ENCODE assay signal across 11 mouse cellular contexts in the genomic region with DNA sequence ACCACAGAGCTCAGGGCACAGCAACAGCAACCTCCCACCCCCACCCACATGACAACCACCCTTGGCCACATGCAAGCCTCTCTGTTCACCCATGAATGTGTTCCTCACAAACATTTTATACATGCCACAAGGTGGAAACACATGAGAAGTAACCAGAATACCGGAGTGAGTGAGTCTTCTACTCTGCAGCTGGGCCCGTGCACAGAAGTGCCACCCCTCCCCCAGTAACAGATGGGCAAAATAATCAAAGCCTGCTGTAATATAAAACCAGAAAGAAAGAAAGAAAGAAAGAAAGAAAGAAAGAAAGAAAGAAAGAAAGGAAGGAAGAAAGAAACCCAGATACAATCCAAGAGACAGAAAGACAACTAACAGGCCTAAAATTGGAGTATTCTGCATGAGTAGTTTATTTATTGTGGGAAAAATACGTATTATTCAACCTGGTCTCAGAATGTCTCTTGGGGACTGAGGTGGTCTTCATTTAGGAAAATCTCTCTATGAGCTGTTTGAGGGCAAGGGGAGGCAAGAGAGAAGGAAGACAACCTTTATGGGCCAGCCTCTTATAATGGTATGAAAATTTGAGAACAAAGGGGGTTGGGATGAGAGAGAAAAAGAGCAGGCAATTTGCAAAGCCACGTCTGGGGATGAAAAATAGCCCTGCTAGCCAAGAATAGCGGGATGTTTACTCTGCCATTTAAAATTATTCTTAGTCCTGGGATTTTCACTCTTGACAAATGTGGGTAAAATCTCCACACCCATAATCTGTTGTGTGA.
A peak's percentile ranks its signal among the peaks of the same experiment; 100 is the strongest.
DNase-seq lines count a peak whose midpoint lies in the region; ATAC-seq and TF ChIP-seq lines count a peak whose summit lies in the region.
"Had no signal": no experiment of that assay in that cellular context is flagged by ENCODE, and none has a peak within 500 bp of the region (broad histone marks: within the 10 kb centered on the region; RNA-seq: fewer than 3 reads in every experiment).

No protein-coding gene starts in this region.

- TF ChIP-seq POLR2A in thymus, adult 2 months (IDR thresholded peaks at IDR 0.05; ENCODE audit: control insufficient read depth, extremely low read depth, insufficient read depth, low read length, poor library complexity) = no peak
- no peak for TF ChIP-seq POLR2A in cerebellum, adult 2 months (IDR thresholded peaks at IDR 0.05; ENCODE audit: borderline replicate concordance, insufficient read depth, low read length)

- no peak for TF ChIP-seq CTCF in thymus, adult 2 months (IDR thresholded peaks at IDR 0.05; ENCODE audit: borderline replicate concordance, control insufficient read depth, extremely low read depth, insufficient read depth, low read length, poor library complexity)
- no peak for TF ChIP-seq CTCF in cerebellum, adult 2 months (IDR thresholded peaks at IDR 0.05; ENCODE audit: borderline replicate concordance, insufficient read depth, low read depth, low read length)

- peak overlapping the region; percentile 93 for H3K27ac ChIP-seq in forebrain, embryonic 14.5 days (ENCODE audit: low read depth, low read length)
- H3K27ac ChIP-seq in limb, embryonic 13.5 days = peak overlapping the region; percentile 63
- peak overlapping the region; percentile 57 for H3K27ac ChIP-seq in thymus, adult 2 months (ENCODE audit: control insufficient read depth, insufficient read depth, low read length)
- no peak overlapping the region for H3K27ac ChIP-seq in cerebellum, adult 2 months (ENCODE audit: insufficient read depth, low read length)
- H3K27ac ChIP-seq in heart, embryonic 11.5 days (ENCODE audit: low read depth, low read length) = no peak overlapping the region
- H3K27ac ChIP-seq: heart, embryonic 15.5 days; macrophage had no signal

- DNase-seq in embryo, embryonic 10.5 days (ENCODE audit: low spot score) = peak; percentile 62
- DNase-seq in forebrain, embryonic 14.5 days (ENCODE audit: low spot score) = peak; percentile 77
- DNase-seq in thymus, adult 2 months = peak; percentile 48
- DNase-seq in cerebellum, adult 2 months = no peak
- DNase-seq in urinary bladder, postnatal 10 days (ENCODE audit: low spot score) = no peak
- DNase-seq: cerebellum, adult 9-11 months had no signal

- H3K4me1 ChIP-seq in forebrain, embryonic 14.5 days (ENCODE audit: control insufficient read depth, insufficient read depth, low read length) = peaks cover 50% of the 10 kb centered on the region
- H3K4me1 ChIP-seq in limb, embryonic 13.5 days = peaks cover 57% of the 10 kb centered on the region
- peaks cover 26% of the 10 kb centered on the region for H3K4me1 ChIP-seq in thymus, adult 2 months (replicated peaks; ENCODE audit: control insufficient read depth, insufficient read depth, low read length)
- H3K4me1 ChIP-seq in cerebellum, adult 2 months (ENCODE audit: control insufficient read depth, insufficient read depth, low read length) = no peaks in the 10 kb centered on the region
- H3K4me1 ChIP-seq in heart, embryonic 11.5 days (ENCODE audit: control insufficient read depth, insufficient read depth, low read length) = no peaks in the 10 kb centered on the region
- H3K4me1 ChIP-seq: heart, embryonic 15.5 days had no signal

- H3K4me2 ChIP-seq in forebrain, embryonic 14.5 days (ENCODE audit: low read length) = peak overlapping the region; percentile 32
- no peak overlapping the region for H3K4me2 ChIP-seq in limb, embryonic 13.5 days (replicated peaks)
- H3K4me2 ChIP-seq in heart, embryonic 11.5 days = no peak overlapping the region
- H3K4me2 ChIP-seq: heart, embryonic 15.5 days had no signal

- H3K4me3 ChIP-seq in forebrain, embryonic 14.5 days (ENCODE audit: low read depth, low read length) = no peak overlapping the region
- H3K4me3 ChIP-seq in limb, embryonic 13.5 days = no peak overlapping the region
- H3K4me3 ChIP-seq in thymus, adult 2 months (ENCODE audit: control insufficient read depth, insufficient read depth, low read length) = no peak overlapping the region
- no peak overlapping the region for H3K4me3 ChIP-seq in cerebellum, adult 2 months (replicated peaks; ENCODE audit: insufficient read depth, low read depth, low read length)
- no peak overlapping the region for H3K4me3 ChIP-seq in heart, embryonic 11.5 days (ENCODE audit: low read depth, low read length)
- H3K4me3 ChIP-seq: heart, embryonic 15.5 days had no signal

- no peaks in the 10 kb centered on the region for H3K9me3 ChIP-seq in forebrain, embryonic 14.5 days (replicated peaks; ENCODE audit: control insufficient read depth, low read length)
- H3K9me3 ChIP-seq in limb, embryonic 13.5 days = no peaks in the 10 kb centered on the region
- no peaks in the 10 kb centered on the region for H3K9me3 ChIP-seq in heart, embryonic 11.5 days (replicated peaks; ENCODE audit: control insufficient read depth, low read length)
- H3K9me3 ChIP-seq: heart, embryonic 15.5 days had no signal

- peak; percentile 44 for ATAC-seq in forebrain, embryonic 14.5 days
- peak; percentile 42; the same call in 1 of the 2 replicates for ATAC-seq in limb, embryonic 13.5 days (ENCODE audit: low FRiP score, low read depth)
- no peak for ATAC-seq in heart, embryonic 11.5 days (replicated peaks; ENCODE audit: insufficient number of reproducible peaks, low FRiP score, low TSS enrichment)
- ATAC-seq: activated CD4-positive, CD25-positive, alpha-beta regulatory T cell, adult 4 months had no signal

- H3K9ac ChIP-seq in forebrain, embryonic 14.5 days (ENCODE audit: low read length) = peak overlapping the region; percentile 44
- H3K9ac ChIP-seq in limb, embryonic 13.5 days = 0 out of 2 replicates have a peak overlapping the region, but pooled peaks have one; percentile 8
- no peak overlapping the region for H3K9ac ChIP-seq in heart, embryonic 11.5 days (ENCODE audit: low read depth, low read length)
- H3K9ac ChIP-seq: heart, embryonic 15.5 days had no signal

- 2% methylated on average over 5 of the region's 5 CpGs for WGBS in forebrain, embryonic 14.5 days
- 21% methylated on average over 5 of the region's 5 CpGs for WGBS in limb, embryonic 13.5 days
- 47% methylated on average over 5 of the region's 5 CpGs for WGBS in thymus, adult 2 months
- 44% methylated on average over 5 of the region's 5 CpGs for WGBS in cerebellum, adult 2 months
- WGBS in heart, embryonic 11.5 days (ENCODE audit: insufficient replicate concordance) = 59% methylated on average over 5 of the region's 5 CpGs

- no peaks in the 10 kb centered on the region for H3K36me3 ChIP-seq in forebrain, embryonic 14.5 days (ENCODE audit: control insufficient read depth, insufficient read depth, low read length)
- H3K36me3 ChIP-seq in limb, embryonic 13.5 days = no peaks in the 10 kb centered on the region
- H3K36me3 ChIP-seq in thymus, adult 2 months (ENCODE audit: control insufficient read depth, insufficient read depth, low read length) = no peaks in the 10 kb centered on the region
- H3K36me3 ChIP-seq in heart, embryonic 11.5 days (ENCODE audit: control insufficient read depth, insufficient read depth, low read length) = no peaks in the 10 kb centered on the region
- H3K36me3 ChIP-seq: heart, embryonic 15.5 days had no signal

- no peaks in the 10 kb centered on the region for H3K27me3 ChIP-seq in forebrain, embryonic 14.5 days (replicated peaks; ENCODE audit: control insufficient read depth, insufficient read depth, low read length)
- H3K27me3 ChIP-seq in limb, embryonic 13.5 days = no peaks in the 10 kb centered on the region
- H3K27me3 ChIP-seq in thymus, adult 2 months (ENCODE audit: control insufficient read depth, insufficient read depth, low read length) = no peaks in the 10 kb centered on the region
- no peaks in the 10 kb centered on the region for H3K27me3 ChIP-seq in cerebellum, adult 2 months (ENCODE audit: control insufficient read depth, insufficient read depth, low read length)
- H3K27me3 ChIP-seq in heart, embryonic 11.5 days (ENCODE audit: control insufficient read depth, insufficient read depth, low read length) = no peaks in the 10 kb centered on the region
- H3K27me3 ChIP-seq: heart, embryonic 15.5 days had no signal

Comparison
In these comparisons a context has a peak if more than half of its experiments do, and no peak if none do; other contexts are left out.
1. DNase-seq: peak in embryo, embryonic 10.5 days (single experiment), forebrain, embryonic 14.5 days (single experiment) and thymus, adult 2 months (single experiment); none in cerebellum, adult 2 months (0 of 2) and urinary bladder, postnatal 10 days (single experiment).
2. H3K27ac ChIP-seq: peak in forebrain, embryonic 14.5 days (single experiment), limb, embryonic 13.5 days (single experiment) and thymus, adult 2 months (single experiment); none in cerebellum, adult 2 months (single experiment) and heart, embryonic 11.5 days (single experiment).